Comparison of ENCODE assay signal across 10 mouse cellular contexts in genomic region chr6:87335935-87336295, GRCm38 (mm10). TPM values are rescaled to one million over a fixed set of nuclear protein-coding genes. Genes with fewer than 3 reads are reported as not detected.
DNase-seq lines count a peak whose midpoint lies in the region; ATAC-seq and TF ChIP-seq lines count a peak whose summit lies in the region.
"Had no signal": no experiment of that assay in that cellular context is flagged by ENCODE, and none has a peak within 500 bp of the region (broad histone marks: within the 10 kb centered on the region; RNA-seq: fewer than 3 reads in every experiment).

No protein-coding gene starts in this region.

- TF ChIP-seq RAD21 in CH12.LX (IDR thresholded peaks at IDR 0.05; ENCODE audit: low read depth, low read length), result no peak

- H3K9me3 ChIP-seq in hindbrain, embryonic 13.5 days, result no peaks in the 10 kb centered on the region
- H3K9me3 ChIP-seq in hindbrain, embryonic 11.5 days (ENCODE audit: control insufficient read depth, low read length), result no peaks in the 10 kb centered on the region
- no peaks in the 10 kb centered on the region for H3K9me3 ChIP-seq in CH12.LX (replicated peaks; ENCODE audit: low read length)
- H3K9me3 ChIP-seq in forebrain, embryonic 13.5 days (replicated peaks), result no peaks in the 10 kb centered on the region
- H3K9me3 ChIP-seq in lung, postnatal 0 days (ENCODE audit: low read length), result no peaks in the 10 kb centered on the region
- H3K9me3 ChIP-seq: megakaryocyte, embryonic 14.5 days had no signal

- TF ChIP-seq CTCF in CH12.LX (conservative IDR thresholded peaks at IDR 0.05 in 1 of 2, IDR thresholded peaks at IDR 0.05 in 1 of 2; ENCODE audit: low read depth in 2 of 2, low read length in 2 of 2), result no peak
- no peak for TF ChIP-seq CTCF in lung, postnatal 0 days (IDR thresholded peaks at IDR 0.05)

- H3K79me2 ChIP-seq in CH12.LX (replicated peaks; ENCODE audit: control insufficient read depth, extremely low read depth, insufficient read depth, poor library complexity, severe bottlenecking), result no peaks in the 10 kb centered on the region

- no peaks in the 10 kb centered on the region for H3K36me3 ChIP-seq in hindbrain, embryonic 13.5 days
- no peaks in the 10 kb centered on the region for H3K36me3 ChIP-seq in hindbrain, embryonic 11.5 days (ENCODE audit: control insufficient read depth, insufficient read depth, low read length)
- no peaks in the 10 kb centered on the region for H3K36me3 ChIP-seq in CH12.LX (replicated peaks in 1 of 2; ENCODE audit: control insufficient read depth in 1 of 2, insufficient read depth in 1 of 2, low read length in 1 of 2)
- H3K36me3 ChIP-seq in forebrain, embryonic 13.5 days (ENCODE audit: poor library complexity, severe bottlenecking), result no peaks in the 10 kb centered on the region
- no peaks in the 10 kb centered on the region for H3K36me3 ChIP-seq in lung, postnatal 0 days (ENCODE audit: insufficient read depth, low read length)

- TF ChIP-seq EP300 in CH12.LX (IDR thresholded peaks at IDR 0.05; ENCODE audit: low read length), result no peak
- TF ChIP-seq EP300 in lung, postnatal 0 days (IDR thresholded peaks at IDR 0.05), result no peak

- H3K27ac ChIP-seq in hindbrain, embryonic 13.5 days, result no peak overlapping the region
- H3K27ac ChIP-seq in hindbrain, embryonic 11.5 days (ENCODE audit: low read depth, low read length), result no peak overlapping the region
- no peak overlapping the region for H3K27ac ChIP-seq in CH12.LX (ENCODE audit: insufficient read depth, low read depth)
- H3K27ac ChIP-seq in forebrain, embryonic 13.5 days, result no peak overlapping the region
- peak overlapping the region; percentile 93; the same call in 1 of the 2 replicates for H3K27ac ChIP-seq in lung, postnatal 0 days (ENCODE audit: low read length)

- peak overlapping the region; percentile 79; the same call in 1 of the 2 replicates for H3K4me2 ChIP-seq in hindbrain, embryonic 13.5 days
- H3K4me2 ChIP-seq in hindbrain, embryonic 11.5 days (replicated peaks; ENCODE audit: low read depth, low read length), result no peak overlapping the region
- peak overlapping the region; percentile 57; the same call in 1 of the 2 replicates for H3K4me2 ChIP-seq in CH12.LX (ENCODE audit: insufficient read depth, low read depth, poor library complexity, severe bottlenecking)
- H3K4me2 ChIP-seq in forebrain, embryonic 13.5 days, result 0 out of 2 replicates have a peak overlapping the region, but pooled peaks have one; percentile 74
- H3K4me2 ChIP-seq in lung, postnatal 0 days (replicated peaks; ENCODE audit: low read depth, low read length), result peak overlapping the region; percentile 77; the same call in 1 of the 2 replicates

- no peak for DNase-seq in hindbrain, embryonic 11.5 days (ENCODE audit: low spot score)
- no peak for DNase-seq in CH12.LX (ENCODE audit: extremely low read depth)
- DNase-seq in lung, postnatal 0 days (ENCODE audit: low spot score), result peak; percentile 52
- no peak for DNase-seq in natural killer cell, adult 2 months (ENCODE audit: low spot score in 2 of 2)
- DNase-seq in urinary bladder, postnatal 4 days (ENCODE audit: low spot score in 2 of 2), result no peak
- DNase-seq in gastrocnemius, postnatal 4 days (ENCODE audit: low spot score in 2 of 2), result no peak

- in situ Hi-C loops in CH12.LX (cut with MboI; ENCODE audit: low pct_ligation_motif_present, low pct_unique_long_range_greater_than_20kb, low sequenced_read_pairs), result no loop called here

- peak overlapping the region; percentile 68; the same call in 1 of the 2 replicates for H3K4me3 ChIP-seq in hindbrain, embryonic 13.5 days
- H3K4me3 ChIP-seq in hindbrain, embryonic 11.5 days (ENCODE audit: low read depth, low read length), result no peak overlapping the region
- no peak overlapping the region for H3K4me3 ChIP-seq in CH12.LX (replicated peaks in 1 of 3; ENCODE audit: low read depth in 2 of 3, low read length in 2 of 3, poor library complexity in 1 of 3)
- no peak overlapping the region for H3K4me3 ChIP-seq in forebrain, embryonic 13.5 days
- peak overlapping the region; percentile 66 for H3K4me3 ChIP-seq in lung, postnatal 0 days (ENCODE audit: low read depth, low read length)

- H3K27me3 ChIP-seq in hindbrain, embryonic 13.5 days, result 0 out of 2 replicates have a peak, but pooled peaks cover 8% of the 10 kb centered on the region
- no peaks in the 10 kb centered on the region for H3K27me3 ChIP-seq in hindbrain, embryonic 11.5 days (ENCODE audit: control insufficient read depth, insufficient read depth, low read length)
- peaks cover 1% of the 10 kb centered on the region for H3K27me3 ChIP-seq in CH12.LX (replicated peaks)
- no peaks in the 10 kb centered on the region for H3K27me3 ChIP-seq in forebrain, embryonic 13.5 days
- H3K27me3 ChIP-seq in lung, postnatal 0 days (replicated peaks; ENCODE audit: insufficient read depth, low read length), result no peaks in the 10 kb centered on the region

- peaks cover 26% of the 10 kb centered on the region for H3K4me1 ChIP-seq in hindbrain, embryonic 13.5 days (replicated peaks)
- no peaks in the 10 kb centered on the region; the same call in 1 of the 2 replicates for H3K4me1 ChIP-seq in hindbrain, embryonic 11.5 days (replicated peaks; ENCODE audit: control insufficient read depth, insufficient read depth, low read length)
- no peaks in the 10 kb centered on the region; a peak in 1 of 4 replicates for H3K4me1 ChIP-seq in CH12.LX (ENCODE audit: control insufficient read depth in 1 of 2, insufficient read depth in 2 of 2)
- peaks cover 24% of the 10 kb centered on the region for H3K4me1 ChIP-seq in forebrain, embryonic 13.5 days
- H3K4me1 ChIP-seq in lung, postnatal 0 days (ENCODE audit: insufficient read depth, low read depth, low read length), result 0 out of 2 replicates have a peak, but pooled peaks cover 7% of the 10 kb centered on the region

- no peak for ATAC-seq in hindbrain, embryonic 13.5 days (ENCODE audit: low FRiP score)
- no peak for ATAC-seq in hindbrain, embryonic 11.5 days (ENCODE audit: low FRiP score)
- peak; percentile 17; the same call in 1 of the 2 replicates for ATAC-seq in forebrain, embryonic 13.5 days
- peak; percentile 39 for ATAC-seq in lung, postnatal 0 days

- TF ChIP-seq POLR2A in CH12.LX (IDR thresholded peaks at IDR 0.05; ENCODE audit: low read depth, low read length), result no peak

- dilution Hi-C loops in CH12.LX (cut with MboI; ENCODE audit: extremely low pct_ligation_motif_present, extremely low pct_unique_long_range_greater_than_20kb, low sequenced_read_pairs), result no loop called here

- WGBS in hindbrain, embryonic 13.5 days, result 34% methylated on average over 6 of the region's 6 CpGs
- WGBS in hindbrain, embryonic 11.5 days, result 38% methylated on average over 6 of the region's 6 CpGs
- WGBS in forebrain, embryonic 13.5 days, result 33% methylated on average over 6 of the region's 6 CpGs
- 19% methylated on average over 6 of the region's 6 CpGs for WGBS in lung, postnatal 0 days

- H3K9ac ChIP-seq in hindbrain, embryonic 13.5 days, result no peak overlapping the region
- H3K9ac ChIP-seq in hindbrain, embryonic 11.5 days (ENCODE audit: low read depth, low read length), result no peak overlapping the region
- no peak overlapping the region for H3K9ac ChIP-seq in CH12.LX (ENCODE audit: insufficient read depth, low read depth)
- no peak overlapping the region for H3K9ac ChIP-seq in forebrain, embryonic 13.5 days
- no peak overlapping the region for H3K9ac ChIP-seq in lung, postnatal 0 days (replicated peaks; ENCODE audit: low read depth)

TF ChIP-seq in CH12.LX, 34 proteins besides CTCF, POLR2A, EP300 and RAD21 (continues in another document):
- TF ChIP-seq PAX5 (IDR thresholded peaks at IDR 0.05; ENCODE audit: low read length) (no peak), ZC3H11A (IDR thresholded peaks at IDR 0.05; ENCODE audit: low read depth, low read length) (no peak)

RNA-seq across cellular contexts. Expression of gene Antxr1, which starts 0.3 kb away (rescaled TPM):
- polyA plus RNA-seq in hindbrain, embryonic 13.5 days (2015; fragmentation: Nextera tagmentation; extraction: Ambion mirVana), result 3.5 and 3.8 TPM in 2 replicates
- polyA plus RNA-seq in hindbrain, embryonic 11.5 days (2014; fragmentation: Nextera tagmentation; extraction: Ambion mirVana), result 4.5 and 7.4 TPM in 2 replicates
- total RNA-seq in CH12.LX (2012; rRNA removed), result 0.08 and 0.21 TPM in 2 replicates
- total RNA-seq in CH12.LX (2014; rRNA removed), result 0.16 TPM in 2 replicates
- polyA plus RNA-seq in CH12.LX (2012; ENCODE audit: insufficient read length, low read depth), result 0.23 and 0.61 TPM in 2 replicates
- 2.7 and 2.9 TPM in 2 replicates for polyA plus RNA-seq in forebrain, embryonic 13.5 days (2015; fragmentation: Nextera tagmentation; extraction: Ambion mirVana)
- polyA plus RNA-seq in lung, postnatal 0 days (2015; fragmentation: Nextera tagmentation; extraction: Ambion mirVana), result 11.7 and 13.9 TPM in 2 replicates
- total RNA-seq in gastrocnemius, postnatal 4 days (2021), result 100 to 1,000 TPM in 1 of 2 experiments, 10 to 100 TPM in 1; 88.0 to 109 TPM

RNA-seq across cellular contexts. Expression of gene Gkn1, which starts 14.8 kb away (rescaled TPM):
- polyA plus RNA-seq in hindbrain, embryonic 13.5 days (2015; fragmentation: Nextera tagmentation; extraction: Ambion mirVana), result not detected in 2 replicates
- not detected in 2 replicates for polyA plus RNA-seq in hindbrain, embryonic 11.5 days (2014; fragmentation: Nextera tagmentation; extraction: Ambion mirVana)
- total RNA-seq in CH12.LX (2012; rRNA removed) (not detected in 2 replicates), CH12.LX (2014; rRNA removed) (not detected in 2 replicates)
- not detected in 2 replicates for polyA plus RNA-seq in CH12.LX (2012; ENCODE audit: insufficient read length, low read depth)
- not detected in 2 replicates for polyA plus RNA-seq in forebrain, embryonic 13.5 days (2015; fragmentation: Nextera tagmentation; extraction: Ambion mirVana)
- 0.11 and 0.31 TPM in 2 replicates for polyA plus RNA-seq in lung, postnatal 0 days (2015; fragmentation: Nextera tagmentation; extraction: Ambion mirVana)
- not detected for total RNA-seq in gastrocnemius, postnatal 4 days (2021)

RNA-seq across cellular contexts. Expression of gene Gkn2, which starts 37.2 kb away (rescaled TPM):
- not detected in 2 replicates for polyA plus RNA-seq in hindbrain, embryonic 13.5 days (2015; fragmentation: Nextera tagmentation; extraction: Ambion mirVana)
- polyA plus RNA-seq in hindbrain, embryonic 11.5 days (2014; fragmentation: Nextera tagmentation; extraction: Ambion mirVana), result not detected in 2 replicates
- total RNA-seq in CH12.LX (2012; rRNA removed) (not detected in 2 replicates), CH12.LX (2014; rRNA removed) (not detected in 2 replicates)
- polyA plus RNA-seq in CH12.LX (2012; ENCODE audit: insufficient read length, low read depth), result not detected in 2 replicates
- not detected in 2 replicates for polyA plus RNA-seq in forebrain, embryonic 13.5 days (2015; fragmentation: Nextera tagmentation; extraction: Ambion mirVana)
- 0.20 TPM in 1 of 2 replicates, not detected in the other for polyA plus RNA-seq in lung, postnatal 0 days (2015; fragmentation: Nextera tagmentation; extraction: Ambion mirVana)
- not detected for total RNA-seq in gastrocnemius, postnatal 4 days (2021)
- polyA plus RNA-seq: cerebellum, adult 2 months had no signal

RNA-seq across cellular contexts. Expression of gene Gkn3, which starts 52.8 kb away (rescaled TPM):
- 0.23 and 0.40 TPM in 2 replicates for polyA plus RNA-seq in hindbrain, embryonic 13.5 days (2015; fragmentation: Nextera tagmentation; extraction: Ambion mirVana)
- 0.29 TPM in 1 of 2 replicates, not detected in the other for polyA plus RNA-seq in hindbrain, embryonic 11.5 days (2014; fragmentation: Nextera tagmentation; extraction: Ambion mirVana)
- total RNA-seq in CH12.LX (2012; rRNA removed) (not detected in 2 replicates), CH12.LX (2014; rRNA removed) (0.42 TPM in 1 of 2 replicates, not detected in the other)
- polyA plus RNA-seq in CH12.LX (2012; ENCODE audit: insufficient read length, low read depth), result not detected in 2 replicates
- not detected in 2 replicates for polyA plus RNA-seq in forebrain, embryonic 13.5 days (2015; fragmentation: Nextera tagmentation; extraction: Ambion mirVana)
- polyA plus RNA-seq in lung, postnatal 0 days (2015; fragmentation: Nextera tagmentation; extraction: Ambion mirVana), result 5.2 and 6.1 TPM in 2 replicates
- total RNA-seq in gastrocnemius, postnatal 4 days (2021), result 1 to 10 TPM; 1.5 to 3.1 TPM

Comparison
In these comparisons a context has a peak if more than half of its experiments do, and no peak if none do; other contexts are left out.
1. H3K4me3 ChIP-seq: peak in hindbrain, embryonic 13.5 days (single experiment) and lung, postnatal 0 days (single experiment); none in hindbrain, embryonic 11.5 days (single experiment), CH12.LX (0 of 3) and forebrain, embryonic 13.5 days (single experiment).
2. ATAC-seq: peak in forebrain, embryonic 13.5 days (single experiment) and lung, postnatal 0 days (single experiment); none in hindbrain, embryonic 13.5 days (single experiment) and hindbrain, embryonic 11.5 days (single experiment).